8 mouse cellular contexts compared by ENCODE assay signal in genomic region chr1:87508591-87509560, GRCm38 (mm10). TPM values are rescaled to one million over a fixed set of nuclear protein-coding genes. Genes with fewer than 3 reads are reported as not detected.
DNase-seq lines count a peak whose midpoint lies in the region; ATAC-seq lines count a peak whose summit lies in the region.

No protein-coding gene starts in this region.

- ATAC-seq in forebrain, embryonic 14.5 days, result no peak
- no peak; the same call in 1 of the 2 replicates for ATAC-seq in neural tube, embryonic 13.5 days (ENCODE audit: low read depth)
- ATAC-seq in activated CD4-positive, CD25-positive, alpha-beta regulatory T cell, adult 4 months, result no peak

- no peaks in the 10 kb centered on the region for H3K36me3 ChIP-seq in forebrain, embryonic 14.5 days (ENCODE audit: control insufficient read depth, insufficient read depth, low read length)
- no peaks in the 10 kb centered on the region for H3K36me3 ChIP-seq in neural tube, embryonic 13.5 days

- peak; percentile 56 for DNase-seq in right cerebral cortex, postnatal 25 days
- DNase-seq in right cerebral cortex, postnatal 4 days, result no peak
- no peak for DNase-seq in forebrain, embryonic 14.5 days (ENCODE audit: low spot score)
- peak; percentile 28 for DNase-seq in kidney, postnatal 14 days
- no peak for DNase-seq in layer of hippocampus, adult 9-10 months (ENCODE audit: low spot score)
- no peak for DNase-seq in gastrocnemius, postnatal 4 days (ENCODE audit: low spot score in 2 of 2)

- H3K4me2 ChIP-seq in forebrain, embryonic 14.5 days (ENCODE audit: low read length), result peak overlapping the region; percentile 94
- peak overlapping the region; percentile 98 for H3K4me2 ChIP-seq in neural tube, embryonic 13.5 days

- peaks cover 25% of the 10 kb centered on the region for H3K27me3 ChIP-seq in forebrain, embryonic 14.5 days (replicated peaks; ENCODE audit: control insufficient read depth, insufficient read depth, low read length)
- H3K27me3 ChIP-seq in neural tube, embryonic 13.5 days, result peaks cover 44% of the 10 kb centered on the region

- H3K9me3 ChIP-seq in forebrain, embryonic 14.5 days (replicated peaks; ENCODE audit: control insufficient read depth, low read length), result no peaks in the 10 kb centered on the region
- no peaks in the 10 kb centered on the region for H3K9me3 ChIP-seq in neural tube, embryonic 13.5 days

- WGBS in forebrain, embryonic 14.5 days, result 22% methylated on average over 26 of the region's 26 CpGs
- WGBS in neural tube, embryonic 13.5 days, result 19% methylated on average over 26 of the region's 26 CpGs

- peaks cover 5% of the 10 kb centered on the region; the same call in 1 of the 2 replicates for H3K4me1 ChIP-seq in forebrain, embryonic 14.5 days (ENCODE audit: control insufficient read depth, insufficient read depth, low read length)
- H3K4me1 ChIP-seq in neural tube, embryonic 13.5 days (replicated peaks), result peaks cover 16% of the 10 kb centered on the region

- peak overlapping the region; percentile 79; the same call in 1 of the 2 replicates for H3K9ac ChIP-seq in forebrain, embryonic 14.5 days (ENCODE audit: low read length)
- peak overlapping the region; percentile 85 for H3K9ac ChIP-seq in neural tube, embryonic 13.5 days

- H3K27ac ChIP-seq in forebrain, embryonic 14.5 days (ENCODE audit: low read depth, low read length), result no peak overlapping the region
- no peak overlapping the region for H3K27ac ChIP-seq in neural tube, embryonic 13.5 days (replicated peaks)

- peak overlapping the region; percentile 69 for H3K4me3 ChIP-seq in forebrain, embryonic 14.5 days (ENCODE audit: low read depth, low read length)
- H3K4me3 ChIP-seq in neural tube, embryonic 13.5 days, result peak overlapping the region; percentile 74

RNA-seq across cellular contexts. Expression of gene Neu2, which starts 0.8 kb away (rescaled TPM):
- 0.14 and 0.17 TPM in 2 replicates for polyA plus RNA-seq in forebrain, embryonic 14.5 days (2014; fragmentation: Nextera tagmentation; extraction: Ambion mirVana)
- 0.24 TPM in 1 of 2 replicates, not detected in the other for polyA plus RNA-seq in neural tube, embryonic 13.5 days (2015; fragmentation: Nextera tagmentation; extraction: Ambion mirVana)
- polyA plus RNA-seq in activated CD4-positive, CD25-positive, alpha-beta regulatory T cell, adult 4 months (2017; shearing (Covaris generic)), result not detected
- total RNA-seq in gastrocnemius, postnatal 4 days (2021), result 1 to 10 TPM; 3.4 to 3.8 TPM

RNA-seq across cellular contexts. Expression of gene Snorc, which starts 38.8 kb away (rescaled TPM):
- polyA plus RNA-seq in forebrain, embryonic 14.5 days (2014; fragmentation: Nextera tagmentation; extraction: Ambion mirVana), result not detected in 2 replicates
- polyA plus RNA-seq in neural tube, embryonic 13.5 days (2015; fragmentation: Nextera tagmentation; extraction: Ambion mirVana), result 0.73 and 1.4 TPM in 2 replicates
- not detected for polyA plus RNA-seq in activated CD4-positive, CD25-positive, alpha-beta regulatory T cell, adult 4 months (2017; shearing (Covaris generic))
- not detected for total RNA-seq in gastrocnemius, postnatal 4 days (2021)

Comparison
In these comparisons a context has a peak if more than half of its experiments do, and no peak if none do; other contexts are left out.
1. DNase-seq: peak in right cerebral cortex, postnatal 25 days (single experiment) and kidney, postnatal 14 days (single experiment); none in right cerebral cortex, postnatal 4 days (single experiment), forebrain, embryonic 14.5 days (single experiment), layer of hippocampus, adult 9-10 months (single experiment) and gastrocnemius, postnatal 4 days (0 of 2).